Mouse (Mus musculus) spleen, postnatal 10 days (tissue): ENCODE results near the gene Med22.

Experiments
- DNase-seq, 2 experiments: peaks; one replicate each; pipeline ENCODE4 v3.0.0; 2021 to 2022; ENCODE audit warnings: low spot score in 2 of 2

Med22 gene

DNA sequence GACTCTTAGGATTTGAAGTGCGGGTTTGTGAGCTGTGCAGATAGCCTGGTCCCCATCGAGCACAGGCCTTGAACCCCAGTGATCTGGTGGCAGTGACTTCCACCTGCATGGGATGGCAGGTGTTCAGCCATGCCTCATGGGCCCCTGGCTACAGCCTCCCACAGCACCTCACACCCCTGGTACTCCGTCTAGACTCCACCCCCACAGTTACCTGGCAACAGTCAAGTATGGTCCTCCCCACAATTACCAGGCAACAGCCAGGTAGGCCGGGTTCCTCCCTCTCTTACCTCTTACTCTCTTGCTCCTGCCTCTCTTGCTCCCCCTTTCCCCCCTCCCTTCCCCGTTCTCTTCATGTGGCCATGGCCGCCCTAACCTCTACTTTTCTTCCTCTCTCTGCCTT, 39.8 kb downstream of the Med22 start:
- no peak for DNase-seq

GRCm38 (mm10) chr2:26864879-26865278, 45.6 kb downstream of the Med22 start, which contains the start of gene Abo:
TSS of gene Abo (minus strand) at chr2:26864979.
- no peak for DNase-seq

- no peak for DNase-seq
Observed at GRCm38 (mm10) chr2:26862856-26863255, 47.6 kb downstream of the Med22 start.
